Mouse (Mus musculus) cerebellum, adult 2 months (tissue): ENCODE measurements at regions not wholly inside any gene's neighbourhood (a gene's known extent, or its start where the extent isn't known, plus 50 kb on each side); places are given as distances from the start of the nearest gene placed in this dataset.

ENCODE experiments used
- CTCF ChIP-seq: fragments of 200-500 bp; IDR thresholded peaks from 2 replicates; pipeline ENCODE4 v1.5.1; 2011; ENCODE audit warnings: low read depth, mild to moderate bottlenecking, control low read depth, low read length, moderate library complexity, borderline replicate concordance; ENCODE audit not compliant: insufficient read depth
- POLR2A ChIP-seq: fragments of 200-500 bp; IDR thresholded peaks from 2 replicates; pipeline ENCODE4 v1.6.1; 2011; ENCODE audit warnings: low read length, control low read depth, borderline replicate concordance; ENCODE audit not compliant: insufficient read depth

DNA sequence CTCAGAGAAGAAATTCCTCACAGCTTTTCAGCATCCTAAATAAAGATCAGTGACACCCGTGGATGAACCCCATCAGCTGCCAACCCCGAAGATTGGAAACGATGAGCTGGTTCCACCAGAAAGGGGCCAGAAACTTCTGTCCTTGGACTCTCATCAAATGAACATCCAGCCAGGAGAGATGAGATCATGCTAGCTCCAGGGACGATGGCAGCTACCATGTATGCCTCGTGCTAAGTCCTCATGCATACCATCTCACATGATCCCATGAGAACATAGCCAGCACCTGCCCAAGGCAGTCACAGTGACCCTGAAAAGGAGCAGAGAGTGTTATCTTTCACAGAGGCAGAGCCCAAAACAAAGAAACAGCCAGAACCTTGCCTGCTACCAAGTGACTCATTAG, 88.6 kb downstream of the Irs2 start:
- TF ChIP-seq CTCF: no peak
- no peak for TF ChIP-seq POLR2A
